Mouse (Mus musculus) megakaryocyte, embryonic 14.5 days (primary cell): Measurements from ENCODE around the gene Rhobtb1.

Experiments
- FLI1 ChIP-seq: IDR thresholded peaks from 2 replicates; pipeline ENCODE4 v1.6.1; 2012; ENCODE audit warnings: low read length, inconsistent platforms, mixed read lengths
- GATA1 ChIP-seq: IDR thresholded peaks from 3 replicates; pipeline ENCODE4 v1.6.1; 2012; ENCODE audit warnings: mixed read lengths, low read length, inconsistent platforms, borderline replicate concordance

DNA sequence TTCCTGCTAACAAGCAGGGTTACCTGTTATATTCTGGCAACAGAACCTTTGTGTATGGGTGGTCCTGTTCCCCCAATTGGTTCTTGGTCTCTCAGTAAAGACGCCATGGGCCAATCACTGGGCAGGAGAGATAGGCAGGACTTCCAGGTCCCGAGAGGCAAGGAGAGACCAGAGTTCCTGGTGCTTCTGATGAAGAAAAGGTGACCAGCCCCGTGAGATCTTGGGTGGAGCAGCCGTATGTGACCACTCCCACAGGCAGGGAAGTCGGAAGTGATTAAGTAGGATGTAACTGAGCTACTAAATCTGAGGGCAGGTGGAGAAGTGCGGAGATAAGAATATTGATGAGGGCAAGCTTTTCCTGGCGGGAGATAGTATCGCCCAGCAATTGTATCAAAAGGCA, 176.1 kb downstream of the Rhobtb1 start:
- TF ChIP-seq GATA1: no peak
- TF ChIP-seq FLI1: no peak
